Comparison of ENCODE assay signal across 8 mouse cellular contexts in genomic region chr5:65106876-65107772, GRCm38 (mm10). TPM values are rescaled to one million over a fixed set of nuclear protein-coding genes. Genes with fewer than 3 reads are reported as not detected.
DNase-seq lines count a peak whose midpoint lies in the region; ATAC-seq lines count a peak whose summit lies in the region.

Gene Klhl5, plus strand, starts transcription at chr5:65107539.

- H3K4me1 ChIP-seq in intestine, embryonic 16.5 days (ENCODE audit: control insufficient read depth, insufficient read depth, low read length): no peaks in the 10 kb centered on the region

- peak within 1 kb of the TSS; percentile 87 for H3K4me3 ChIP-seq in intestine, embryonic 16.5 days (ENCODE audit: low read length)

- DNase-seq in adrenal gland, adult 2 months: peak; percentile 95
- peak; percentile 79 for DNase-seq in embryo, embryonic 11.5 days (ENCODE audit: low read depth, low spot score)
- DNase-seq in gastrocnemius, postnatal 4 days (ENCODE audit: low spot score in 2 of 2): peak; percentile 87 to 92
- DNase-seq in left cerebral cortex, postnatal 25 days (ENCODE audit: low spot score in 2 of 2): peak; percentile 78 to 82
- peak; percentile 92 for DNase-seq in mesoderm, embryonic 11.5 days (ENCODE audit: low read depth, low spot score)
- peak; percentile 72 to 73 for DNase-seq in right cerebral cortex, postnatal 36 days (ENCODE audit: low spot score in 2 of 2)
- DNase-seq in urinary bladder, postnatal 4 days (ENCODE audit: low spot score in 2 of 2): peak; percentile 88 to 92

- 4% methylated on average over 51 of the region's 56 CpGs for WGBS in intestine, embryonic 16.5 days

- intact Hi-C loops in left cerebral cortex, postnatal 25 days (cut with DNase I): no loop called here

- peak within 1 kb of the TSS; percentile 87 for H3K9ac ChIP-seq in intestine, embryonic 16.5 days (ENCODE audit: low read depth, low read length)

- H3K9me3 ChIP-seq in intestine, embryonic 16.5 days (ENCODE audit: control insufficient read depth, low read length): no peaks in the 10 kb centered on the region

- no peaks in the 10 kb centered on the region for H3K27me3 ChIP-seq in intestine, embryonic 16.5 days (replicated peaks; ENCODE audit: control insufficient read depth, insufficient read depth, low read length)

- H3K4me2 ChIP-seq in intestine, embryonic 16.5 days (ENCODE audit: low read depth, low read length): peak within 1 kb of the TSS; percentile 90

- peak within 1 kb of the TSS; percentile 77 for H3K27ac ChIP-seq in intestine, embryonic 16.5 days (ENCODE audit: low read length)

- ATAC-seq in intestine, embryonic 16.5 days: peak; percentile 96

- no peaks in the 10 kb centered on the region for H3K36me3 ChIP-seq in intestine, embryonic 16.5 days (ENCODE audit: control insufficient read depth, insufficient read depth, low read length)

RNA-seq across cellular contexts. Expression of gene Klhl5, which starts in this region (rescaled TPM):
- 10 to 100 TPM; 48.6 to 63.2 TPM for total RNA-seq in adrenal gland, adult 2 months (2021)
- 31.4 and 36.7 TPM in 2 replicates for polyA plus RNA-seq in adrenal gland, adult 2 months (2012; rRNA removed)
- 10 to 100 TPM; 20.1 to 21.1 TPM for total RNA-seq in gastrocnemius, postnatal 4 days (2021)
- polyA plus RNA-seq in intestine, embryonic 16.5 days (2015; fragmentation: Nextera tagmentation; extraction: Ambion mirVana): 4.0 and 8.3 TPM in 2 replicates
- 10 to 100 TPM; 40.9 to 45.3 TPM for total RNA-seq in left cerebral cortex, postnatal 25 days (2021)

Comparison
In these comparisons a context has a peak if more than half of its experiments do, and no peak if none do; other contexts are left out.
1. Peak in every context shown above with its lines: DNase-seq, ATAC-seq, H3K4me3 ChIP-seq and H3K27ac ChIP-seq.